Mouse (Mus musculus) embryonic stem cell, embryonic (primary cell): ENCODE data around the gene Irak3.

ENCODE experiments used
- CTCF ChIA-PET, 4 experiments: fragments of 300-600 bp in 2 of 4; fragments of 350-600 bp in 2 of 4; sonication (Branson Sonifier 250); formaldehyde crosslinking; loops; one replicate each; lab custom pipeline; 2022; ENCODE audit warnings: inconsistent platforms in 2 of 4; lab: Charles Lee
- POLR2A ChIA-PET, 4 experiments: fragments of 300-600 bp in 2 of 4; fragments of 350-600 bp in 2 of 4; sonication (Branson Sonifier 250); formaldehyde crosslinking; loops; one replicate each; lab custom pipeline; 2022; ENCODE audit warnings: antibody characterized with exemption in 4 of 4, inconsistent platforms in 1 of 4; lab: Charles Lee

Irak3 gene

GRCm38 (mm10) chr10:120095716-120096115 is 106.2 kb downstream of the Irak3 start:
- ChIA-PET POLR2A (interaction anchor here in 3 of 4 experiments (0.6 to 2.0 kb wide), 11 partner anchors 8 to 70 kb away, joined by 3 to 10 read pairs (median 4); partner anchors contain the start of gene Helb (in 1 of the 3)), CTCF (interaction anchor here in 1 of 4 experiments (0.6 to 1.0 kb wide), 2 partner anchors 24 to 84 kb away, joined by 3 read pairs; no protein-coding TSS in a partner anchor)

- ChIA-PET CTCF (no interaction called here), POLR2A (interaction anchor here in 1 of 4 experiments (0.5 to 2.0 kb wide), 5 partner anchors 9 to 1426 kb away, joined by 4 to 10 read pairs (median 7); partner anchors contain the start of gene Helb)
Measured at GRCm38 (mm10) chr10:120095136-120095535, 106.8 kb downstream of the Irak3 start.

DNA sequence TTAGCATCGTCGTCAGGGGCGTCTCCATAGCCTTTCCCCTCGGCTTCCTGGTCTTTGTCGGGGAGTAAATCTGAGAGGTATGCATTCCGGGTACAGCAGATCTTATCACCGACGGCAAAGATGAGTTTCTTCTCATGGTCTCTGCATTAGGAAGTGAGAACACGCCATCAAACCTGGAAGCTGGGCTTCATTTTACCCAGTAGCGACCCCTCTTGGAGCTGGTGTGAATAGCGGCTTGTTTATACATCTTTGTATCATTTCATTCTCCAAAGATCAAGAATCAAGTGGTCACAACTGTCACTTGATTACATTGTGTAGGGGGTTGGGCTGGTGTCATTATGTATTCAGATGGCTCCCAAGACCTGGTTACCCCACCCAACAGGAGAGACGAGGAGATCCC is 109.4 kb downstream of the Irak3 start:
- ChIA-PET CTCF (interaction anchor here in 3 of 4 experiments (0.7 to 2.1 kb wide), 7 partner anchors 10 to 289 kb away, joined by 3 to 7 read pairs (median 3); partner anchors contain the start of gene Irak3 (in 1 of the 3)), POLR2A (interaction anchor here in 3 of 4 experiments (0.7 to 4.3 kb wide), 5 partner anchors 11 to 112 kb away, joined by 3 to 23 read pairs (median 3); partner anchors contain the start of gene Irak3 (in 1 of the 3))
